Mouse (Mus musculus): ENCODE measurements around the gene Rnaseh2c. TPM values are rescaled to one million over a fixed set of nuclear protein-coding genes. Genes with fewer than 3 reads are reported as not detected.

Rnaseh2c gene
- polyA plus RNA-seq, 1 experiment, result 350 TPM

DNA sequence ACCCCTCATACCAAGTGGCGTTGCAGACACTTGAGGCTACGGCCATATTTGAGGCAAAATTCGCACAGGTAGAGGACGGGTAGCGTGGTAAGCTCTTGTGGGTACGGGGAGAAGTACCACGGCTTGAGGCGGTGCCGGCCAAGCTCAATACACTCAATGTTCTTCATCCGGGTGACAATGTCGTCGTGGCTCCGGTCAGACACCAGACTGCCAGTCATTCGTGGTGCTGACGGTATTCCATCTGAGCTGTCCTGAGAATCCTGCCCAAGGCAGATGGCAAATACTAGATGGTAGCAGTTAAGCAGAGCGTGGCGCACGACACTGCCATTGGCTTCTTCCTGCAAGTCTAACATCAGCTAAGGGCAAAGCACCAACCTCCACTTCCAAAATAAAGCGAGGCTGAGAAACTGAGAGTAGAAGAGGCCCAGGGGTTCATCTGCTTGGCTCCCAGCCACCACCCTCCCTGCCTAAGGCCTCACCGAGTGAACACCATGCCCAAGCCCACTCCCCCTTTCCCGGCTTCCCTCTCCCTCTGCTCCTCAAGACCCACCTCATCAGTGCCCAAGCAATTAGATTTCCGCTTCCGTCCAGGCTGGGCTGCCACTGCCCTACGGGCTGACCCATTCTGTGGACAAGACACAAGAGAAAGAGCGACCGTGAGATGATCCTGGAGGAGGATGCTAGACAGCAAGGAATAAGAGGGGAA lies 6.2 kb downstream of the Rnaseh2c start:
- TF ChIP-seq GATA1 (IDR thresholded peaks at IDR 0.05; ENCODE audit: low read length), result no peak

DNA sequence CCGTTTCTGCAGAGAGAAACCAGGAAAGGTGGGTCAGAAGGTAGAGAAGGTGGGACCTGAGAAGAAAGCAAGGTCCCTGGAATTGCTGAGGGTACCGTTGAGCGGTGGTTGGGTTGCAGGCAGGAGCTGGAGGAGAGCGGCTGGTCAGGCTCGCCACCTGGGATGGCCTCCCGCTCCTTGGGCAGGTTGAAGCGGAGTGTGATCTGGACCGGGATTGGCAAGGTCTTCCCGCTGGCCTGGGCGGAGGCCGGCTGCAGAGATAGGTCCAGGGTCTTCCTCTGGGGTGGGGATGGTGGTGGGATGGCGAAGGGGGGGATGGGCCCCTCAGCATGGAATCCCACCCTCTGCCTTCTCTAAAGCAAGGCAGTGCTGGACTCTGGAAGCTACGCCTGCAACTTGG lies 7.0 kb downstream of the Rnaseh2c start:
- TF ChIP-seq GATA1 (IDR thresholded peaks at IDR 0.05; ENCODE audit: low read length), result no peak

DNA sequence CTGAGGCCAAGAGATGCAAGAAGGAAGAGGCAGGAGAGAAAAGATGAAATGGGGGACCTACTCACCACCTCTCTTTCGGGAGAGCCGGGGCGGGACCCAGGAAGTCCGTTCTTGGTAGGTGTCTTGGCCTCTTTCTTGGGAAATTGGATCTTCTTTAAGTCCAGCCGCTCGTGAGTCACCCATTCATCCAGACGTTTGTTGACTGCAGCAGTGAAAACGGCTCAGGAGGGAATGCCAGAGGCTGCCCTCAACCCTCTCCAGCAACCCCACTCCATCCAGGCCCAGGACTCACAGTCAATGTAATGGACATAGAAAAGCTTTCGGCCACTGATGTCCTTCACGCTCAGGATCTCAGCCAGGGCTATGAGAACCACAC lies 7.5 kb downstream of the Rnaseh2c start:
- no peak for TF ChIP-seq GATA1 (IDR thresholded peaks at IDR 0.05; ENCODE audit: low read length)

- TF ChIP-seq GATA1 (IDR thresholded peaks at IDR 0.05; ENCODE audit: low read length), result no peak
These were observed 8.1 kb downstream of the Rnaseh2c start, which contains the start of gene Kat5 for GRCm38 (mm10) chr19:5609547-5610404. TSS of gene Kat5 (minus strand) at chr19:5610237.

DNA sequence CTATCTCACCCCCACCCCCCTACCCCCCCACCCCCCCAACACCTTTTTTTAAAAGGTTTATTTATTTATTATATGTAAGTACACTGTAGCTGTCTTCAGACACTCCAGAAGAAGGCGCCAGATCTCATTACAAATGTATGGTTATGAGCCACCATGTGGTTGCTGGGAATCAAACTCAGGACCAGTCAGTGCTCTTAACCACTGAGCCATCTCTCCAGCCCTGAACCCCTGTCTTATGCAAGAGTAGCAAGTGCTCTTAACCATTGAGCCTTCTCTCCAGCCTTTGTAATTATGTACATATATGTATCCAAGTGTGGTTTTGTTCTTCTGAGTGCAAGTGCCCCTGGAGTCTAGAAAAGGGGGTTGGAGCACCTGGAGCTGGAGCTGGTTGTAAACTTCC lies 10.3 kb downstream of the Rnaseh2c start:
- TF ChIP-seq GATA1 (IDR thresholded peaks at IDR 0.05; ENCODE audit: low read length), result no peak

DNA sequence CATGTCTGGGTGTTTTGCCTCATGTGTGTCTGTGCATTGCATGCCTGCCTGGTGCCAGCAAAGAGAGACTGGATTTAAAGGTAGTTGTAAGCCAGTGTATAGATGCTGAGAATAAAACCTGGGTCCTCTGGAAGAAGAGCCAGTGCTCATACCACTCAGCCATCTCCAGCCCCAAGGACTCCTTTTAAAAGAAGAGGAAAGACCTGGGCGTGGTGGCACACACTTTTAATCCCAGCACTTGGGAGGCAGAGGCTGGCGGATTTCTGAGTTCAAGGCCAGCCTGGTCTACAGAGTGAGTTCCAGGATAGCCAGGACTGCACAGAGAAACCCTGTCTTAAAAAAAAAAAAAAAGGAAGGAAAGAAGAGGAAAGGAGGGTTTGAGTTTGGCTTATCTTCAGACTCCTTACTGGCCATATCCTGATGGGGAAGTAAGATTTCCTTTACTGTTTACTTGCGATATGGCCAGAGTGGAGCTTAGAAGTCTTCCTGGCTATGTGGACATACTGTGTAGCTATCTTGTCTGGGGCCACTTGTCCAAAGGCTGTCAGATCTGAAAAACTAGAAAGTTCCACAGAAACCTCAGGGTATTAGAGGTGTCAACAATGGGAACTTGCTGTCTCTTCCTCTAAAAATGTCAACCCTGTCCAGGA lies 11.2 kb downstream of the Rnaseh2c start:
- TF ChIP-seq GATA1 (IDR thresholded peaks at IDR 0.05; ENCODE audit: low read length), result peak; percentile 70

DNA sequence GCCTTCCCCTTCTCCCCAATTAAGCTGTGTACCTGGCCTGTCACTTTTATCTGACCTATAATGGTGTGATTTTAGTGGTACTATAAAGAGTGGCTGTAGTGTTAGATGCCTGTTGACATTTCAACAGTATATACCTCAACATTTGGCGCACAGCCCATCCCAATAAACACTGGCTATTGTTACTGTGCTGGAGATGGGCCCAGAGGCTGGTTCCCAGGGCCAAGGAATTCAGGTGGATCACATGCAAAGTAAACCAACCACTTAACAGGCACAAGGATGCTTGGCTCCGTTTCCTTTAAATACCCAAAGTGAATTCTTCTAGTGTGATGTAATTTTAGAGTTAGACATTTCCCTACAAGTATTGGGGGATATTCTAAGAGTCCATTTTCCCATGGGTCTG lies 13.3 kb downstream of the Rnaseh2c start:
- no peak for TF ChIP-seq GATA1 (IDR thresholded peaks at IDR 0.05; ENCODE audit: low read length)

GRCm38 (mm10) chr19:5620007-5620406 lies 18.3 kb downstream of the Rnaseh2c start:
- TF ChIP-seq GATA1 (IDR thresholded peaks at IDR 0.05; ENCODE audit: low read length), result no peak

DNA sequence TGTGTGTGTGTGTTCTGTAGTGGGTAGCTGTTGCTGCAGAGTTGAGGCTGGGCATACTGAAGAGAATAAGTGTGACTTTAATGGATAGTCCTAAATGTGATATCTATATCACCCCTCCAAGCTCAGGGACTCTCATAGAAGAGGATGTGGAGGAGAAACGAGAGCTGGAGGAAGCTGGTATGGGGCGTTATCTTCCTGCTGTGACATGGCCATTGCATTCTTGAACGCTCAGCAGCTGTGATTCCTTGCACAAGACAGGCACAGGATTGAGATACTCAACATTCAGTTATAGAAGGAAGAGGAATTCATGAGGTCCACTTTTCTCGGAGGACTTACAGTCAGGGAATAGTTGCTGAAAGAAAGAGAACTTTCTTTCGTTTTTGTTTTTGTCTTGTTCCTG lies 20.2 kb downstream of the Rnaseh2c start:
- TF ChIP-seq GATA1 (IDR thresholded peaks at IDR 0.05; ENCODE audit: low read length), result no peak

GRCm38 (mm10) chr19:5625311-5625710 lies 23.6 kb downstream of the Rnaseh2c start:
- no peak for TF ChIP-seq GATA1 (IDR thresholded peaks at IDR 0.05; ENCODE audit: low read length)

GRCm38 (mm10) chr19:5629907-5630306 lies 28.2 kb downstream of the Rnaseh2c start:
- TF ChIP-seq GATA1 (IDR thresholded peaks at IDR 0.05; ENCODE audit: low read length), result no peak

GRCm38 (mm10) chr19:5632120-5632519 lies 30.4 kb downstream of the Rnaseh2c start:
- no peak for TF ChIP-seq GATA1 (IDR thresholded peaks at IDR 0.05; ENCODE audit: low read length)

DNA sequence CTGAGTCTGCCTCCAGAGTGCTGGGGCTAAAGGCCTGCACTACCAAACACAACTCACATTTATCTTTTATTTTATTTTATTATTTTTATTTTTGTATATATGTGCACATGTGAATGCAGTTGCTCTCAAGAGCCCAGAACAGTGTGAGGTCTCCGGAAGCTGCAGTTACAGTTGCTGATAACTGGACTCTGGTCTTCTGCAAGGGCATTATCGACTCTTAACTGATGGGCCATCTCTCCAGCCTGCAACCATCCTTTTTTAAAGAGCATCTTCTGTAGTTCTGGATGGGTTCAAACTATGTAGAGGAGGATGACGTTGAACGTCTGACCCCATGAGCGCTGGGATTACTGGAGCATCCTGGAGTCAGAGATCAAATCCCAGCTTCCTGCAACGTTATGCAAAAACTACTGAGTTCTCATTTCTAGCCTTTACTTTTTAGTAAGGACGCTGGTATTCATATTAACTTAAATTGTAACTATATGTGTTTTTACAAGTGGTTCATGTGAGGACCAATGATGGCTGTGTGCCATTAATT lies 34.4 kb downstream of the Rnaseh2c start:
- no peak for TF ChIP-seq GATA1 (IDR thresholded peaks at IDR 0.05; ENCODE audit: low read length)

- TF ChIP-seq GATA1 (IDR thresholded peaks at IDR 0.05; ENCODE audit: low read length), result no peak
These were observed 34.9 kb downstream of the Rnaseh2c start for GRCm38 (mm10) chr19:5636571-5637041.

DNA sequence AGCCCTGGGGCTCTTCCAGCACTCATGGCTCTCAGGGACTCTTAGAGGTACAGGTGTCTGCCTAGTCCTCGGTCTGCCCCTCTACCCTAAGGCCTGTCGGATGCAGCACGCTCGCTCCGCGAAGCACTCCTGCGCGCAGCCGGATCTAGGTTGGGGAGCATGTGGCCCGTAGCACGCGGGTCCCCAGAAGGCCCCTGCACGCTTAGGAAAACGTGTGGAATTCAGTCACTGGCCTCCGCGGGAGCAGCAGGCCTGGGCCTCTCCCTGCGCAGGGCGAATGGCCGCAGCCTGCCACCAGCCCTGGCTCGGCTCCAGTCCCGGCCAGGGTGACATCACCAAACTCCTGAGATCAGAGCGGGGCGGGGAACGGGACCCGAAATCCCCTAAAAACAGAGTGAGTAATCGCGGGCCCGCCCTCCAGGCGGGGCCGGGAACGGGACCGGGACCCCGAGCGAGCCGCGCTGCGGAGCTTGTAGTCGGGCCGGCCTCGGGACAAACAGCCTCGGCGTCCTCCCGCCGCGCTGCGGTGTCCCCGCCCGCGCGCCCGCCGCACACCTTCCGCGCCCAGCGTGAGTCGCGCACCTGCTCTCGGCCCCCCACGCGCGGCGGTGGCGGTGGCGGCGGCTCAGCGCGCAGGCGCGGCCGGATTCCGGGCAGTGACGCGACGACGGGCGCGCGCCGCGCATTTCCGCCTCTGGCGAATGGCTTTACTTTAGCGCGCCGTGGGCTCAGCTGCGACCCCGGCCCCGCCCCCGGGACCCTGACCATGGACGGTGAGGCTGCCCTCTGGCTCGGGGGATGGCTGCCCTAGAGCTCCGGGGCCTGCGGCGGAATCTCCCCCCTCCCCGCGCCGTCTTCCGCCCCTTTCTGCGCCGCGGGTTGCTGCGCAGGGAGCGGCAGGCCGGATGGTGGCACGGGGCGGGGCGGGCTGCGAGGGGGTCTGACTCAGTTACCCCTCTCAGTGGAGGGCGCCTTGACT lies 35.7 kb downstream of the Rnaseh2c start, which contains the start of gene Rela:
Rela (plus strand) TSS at position 415 of the 979 bp plus-strand sequence.
- TF ChIP-seq GATA1 (IDR thresholded peaks at IDR 0.05; ENCODE audit: low read length), result no peak
